Mouse (Mus musculus): ENCODE measurements around the gene Kdm4b.

Gene Kdm4b

GRCm38 (mm10) chr17:56348586-56348985 is 22.7 kb downstream of the Kdm4b start:
- no peak for DNase-seq

DNA sequence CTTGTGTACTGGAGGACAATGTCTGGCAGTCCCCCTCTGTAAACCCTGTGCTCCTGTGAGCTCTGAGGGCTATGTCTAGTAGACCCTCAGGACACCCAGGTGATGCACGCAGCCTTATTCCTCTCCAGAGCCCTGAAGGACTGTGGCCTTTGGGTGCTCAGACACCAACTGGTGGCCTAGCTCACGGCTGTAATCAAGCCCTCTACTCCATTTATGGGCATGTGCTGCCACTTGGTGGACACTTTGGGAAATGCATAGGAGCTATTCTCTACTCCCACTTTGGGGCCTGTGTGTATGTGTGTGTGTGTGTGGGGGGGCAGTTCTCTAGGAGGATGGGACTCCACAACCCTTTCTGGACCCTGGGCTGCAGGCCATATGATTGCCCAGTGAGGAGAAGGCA is 24.8 kb downstream of the Kdm4b start:
- peak; percentile 88 to 92 for DNase-seq

DNA sequence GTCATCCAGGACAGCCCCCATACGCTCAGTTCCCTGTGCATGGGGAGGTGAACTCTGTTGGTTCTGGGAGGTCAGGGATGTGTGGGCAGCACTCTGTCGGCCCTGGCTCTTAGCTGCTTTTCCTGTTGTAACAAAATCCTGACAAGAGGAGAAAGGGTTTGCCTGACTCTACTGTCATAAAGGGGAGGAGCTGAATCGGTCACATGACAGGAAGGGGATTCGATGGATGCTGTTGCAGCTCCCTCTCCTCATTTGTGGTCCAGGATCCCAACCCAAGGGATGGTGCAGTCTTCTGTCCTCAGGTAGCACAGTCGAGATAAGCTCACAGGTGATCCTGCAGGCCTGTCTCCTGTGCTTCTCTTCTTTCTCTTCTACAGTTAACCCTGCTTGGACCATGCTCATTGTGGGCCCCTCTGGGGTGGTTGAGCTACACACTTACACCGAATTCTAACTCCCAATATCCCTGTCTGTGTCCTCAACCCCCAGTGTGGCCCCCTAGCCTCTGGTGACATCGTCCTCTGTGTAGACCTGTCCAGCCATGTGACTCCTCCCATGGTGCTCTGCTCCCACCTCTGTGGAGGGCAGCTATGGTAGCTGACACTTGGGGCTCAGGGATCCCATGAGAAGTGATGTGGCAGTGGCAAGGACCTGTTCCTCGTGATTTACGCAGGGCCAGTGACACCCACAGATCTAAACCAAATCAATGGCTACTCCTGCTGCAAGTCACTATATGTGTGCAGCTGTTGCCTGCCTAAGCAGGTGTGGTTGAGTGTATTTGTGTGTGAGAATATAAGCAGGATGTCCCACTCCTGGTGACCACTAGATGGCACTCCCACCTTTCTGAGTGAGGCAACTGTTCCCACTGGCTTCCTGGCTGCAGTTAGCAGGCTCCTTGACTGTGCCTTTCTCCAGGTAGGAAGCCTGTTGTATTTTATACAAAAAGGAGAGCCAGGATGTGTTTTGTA is 31.3 kb downstream of the Kdm4b start:
- peak; percentile 78 to 83 for DNase-seq

DNA sequence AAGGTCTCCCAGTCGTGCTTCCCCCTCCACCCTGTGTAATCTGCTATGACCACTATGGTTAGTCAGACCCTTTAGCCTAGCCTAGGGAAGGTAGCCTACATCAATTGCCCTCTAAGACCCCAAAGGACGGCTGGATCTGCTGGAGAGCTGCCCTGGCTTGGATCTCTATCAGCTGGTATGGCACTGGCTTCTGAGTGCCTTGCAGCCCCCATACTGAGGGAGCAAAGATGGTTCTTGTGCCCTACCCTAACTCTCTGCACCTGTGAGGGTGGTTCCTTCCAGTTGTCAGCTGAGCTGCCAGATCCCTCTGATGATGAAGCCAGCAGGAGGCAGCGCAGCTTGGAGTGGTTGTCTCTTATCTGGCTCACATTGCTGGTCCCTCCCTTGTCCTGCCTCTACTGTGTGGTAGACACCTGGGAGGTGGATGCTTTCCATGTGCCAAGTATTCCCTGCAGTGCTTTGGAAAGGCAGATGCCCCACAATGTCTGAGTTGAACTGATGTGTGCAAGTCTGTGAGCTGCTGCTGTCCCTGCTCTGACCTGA is 33.4 kb downstream of the Kdm4b start:
- DNase-seq, result no peak

DNA sequence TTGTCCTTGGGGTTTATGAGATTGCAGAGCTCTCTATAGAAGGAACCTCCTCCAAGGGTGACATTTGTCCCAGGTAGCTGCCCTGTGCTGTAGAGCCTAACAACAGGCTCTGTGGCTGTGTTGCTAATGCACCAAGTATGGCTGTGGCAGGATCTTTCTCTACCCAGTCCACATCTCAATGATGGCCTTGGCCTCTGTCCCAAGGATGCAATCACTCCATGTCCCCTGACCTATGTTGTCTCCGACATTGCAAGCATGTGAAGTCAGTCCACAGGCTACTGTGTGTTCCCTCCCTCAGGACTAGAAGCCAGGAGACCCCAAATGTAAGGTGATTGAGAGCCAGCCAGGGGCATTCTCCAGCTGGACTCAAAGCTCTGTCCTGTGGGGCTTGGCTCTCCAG is 34.0 kb downstream of the Kdm4b start:
- no peak for DNase-seq

DNA sequence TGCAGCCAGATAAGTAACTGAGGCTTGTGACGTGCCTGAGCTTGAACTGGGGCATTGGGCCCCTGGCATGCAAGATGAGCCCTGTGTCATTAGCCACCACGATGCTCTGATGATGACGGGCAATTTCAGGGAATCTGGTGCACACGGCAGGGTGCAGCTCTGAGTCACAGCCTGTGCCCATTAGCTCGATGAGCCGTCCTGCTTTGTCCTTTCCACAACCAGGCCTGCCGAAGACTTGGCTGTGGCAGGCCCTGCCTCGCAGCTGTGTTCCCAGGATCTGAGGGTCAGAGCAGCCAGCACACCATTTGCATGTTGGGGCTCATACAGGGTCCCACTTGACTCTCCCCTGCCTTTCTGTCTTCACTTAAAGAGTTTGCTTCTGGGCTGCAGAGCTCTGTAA is 34.6 kb downstream of the Kdm4b start:
- DNase-seq, result peak; percentile 75 to 80

GRCm38 (mm10) chr17:56361542-56361941 is 35.7 kb downstream of the Kdm4b start:
- no peak for DNase-seq

DNA sequence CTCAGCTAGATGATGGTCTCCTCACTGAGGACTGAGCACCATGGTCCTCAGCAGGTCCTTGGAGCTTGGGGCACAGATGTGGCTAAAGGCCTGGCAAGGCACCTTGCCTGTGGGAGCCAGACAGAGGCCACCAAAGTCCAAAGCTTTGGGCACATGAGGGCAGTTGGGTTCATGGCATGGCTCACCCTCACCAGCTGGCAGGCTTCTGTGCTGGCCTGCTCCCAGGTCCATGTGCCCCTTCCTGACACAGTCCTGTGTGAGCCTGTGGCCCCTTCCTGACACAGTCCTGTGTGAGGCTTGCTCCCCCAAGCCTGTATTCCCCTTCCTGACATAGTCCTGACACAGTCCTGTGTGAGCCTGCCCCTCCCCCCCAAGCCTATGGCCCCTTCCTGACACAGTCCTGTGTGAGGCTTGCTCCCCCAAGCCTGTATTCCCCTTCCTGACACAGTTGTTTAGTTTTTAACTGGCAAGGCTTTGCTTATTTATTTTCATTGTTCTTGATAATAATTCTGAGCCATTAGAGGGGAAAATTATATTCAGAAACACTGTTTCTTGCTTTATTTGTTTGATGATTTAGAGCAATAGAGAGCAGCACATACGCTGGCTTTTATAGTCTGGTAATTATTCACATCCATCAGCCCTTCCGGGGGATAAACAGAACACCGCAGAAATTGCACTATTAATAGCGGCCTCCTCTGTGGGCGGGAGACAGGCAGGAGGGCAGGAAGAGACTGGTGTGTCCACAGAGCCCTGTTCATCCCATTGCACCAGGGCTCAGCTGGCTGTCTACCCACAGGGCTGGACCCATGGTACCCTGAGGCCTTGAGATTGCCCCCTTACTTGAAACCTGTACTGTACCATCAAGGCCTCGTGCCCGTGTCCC is 40.2 kb downstream of the Kdm4b start:
- DNase-seq, result no peak

DNA sequence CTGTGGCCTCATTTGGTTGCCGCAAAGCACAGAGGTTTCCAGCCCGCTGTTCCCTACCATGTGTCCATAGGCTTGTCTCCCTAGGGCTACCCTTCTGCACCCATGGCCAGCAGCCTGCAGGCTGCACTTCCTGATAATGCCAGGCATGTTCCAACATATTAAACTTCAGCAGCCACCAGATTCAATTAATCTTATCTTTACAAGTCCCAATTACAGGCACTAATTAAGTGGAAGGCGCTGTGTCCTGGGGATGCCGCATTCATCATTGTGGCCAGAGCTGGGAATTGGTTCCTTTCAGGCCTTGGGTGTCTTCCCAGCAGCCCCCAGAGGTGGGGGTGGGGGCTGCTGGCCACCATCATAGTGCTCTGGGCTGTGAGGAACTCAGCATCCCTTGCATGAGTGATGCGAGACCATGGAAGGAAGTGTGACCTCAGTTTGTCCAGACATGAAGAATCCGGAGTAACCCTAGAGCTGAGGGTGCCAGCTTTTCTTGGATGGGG is 42.5 kb downstream of the Kdm4b start:
- no peak for DNase-seq

DNA sequence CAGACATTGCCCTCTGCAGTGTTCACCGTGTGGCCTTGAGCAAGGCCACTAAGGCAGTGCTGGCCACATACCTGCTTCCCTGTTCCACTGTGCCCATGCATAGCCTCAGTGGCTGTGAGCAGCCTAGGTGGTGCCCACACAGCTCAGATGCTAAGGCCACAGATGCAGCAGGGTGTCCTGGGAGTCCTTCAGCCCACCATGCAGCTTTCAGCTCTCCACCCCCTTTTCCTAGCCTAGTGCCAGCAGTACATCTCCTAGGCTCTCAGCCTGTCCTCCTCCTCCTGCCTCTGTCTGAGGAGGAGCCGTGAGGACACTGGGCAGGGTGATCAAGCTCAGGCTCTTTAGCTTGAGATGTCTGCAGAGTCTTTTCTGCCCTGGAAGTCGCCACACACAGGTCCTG is 44.2 kb downstream of the Kdm4b start:
- DNase-seq, result no peak

- no peak for DNase-seq
Measured at GRCm38 (mm10) chr17:56371029-56371660, 45.3 kb downstream of the Kdm4b start.

DNA sequence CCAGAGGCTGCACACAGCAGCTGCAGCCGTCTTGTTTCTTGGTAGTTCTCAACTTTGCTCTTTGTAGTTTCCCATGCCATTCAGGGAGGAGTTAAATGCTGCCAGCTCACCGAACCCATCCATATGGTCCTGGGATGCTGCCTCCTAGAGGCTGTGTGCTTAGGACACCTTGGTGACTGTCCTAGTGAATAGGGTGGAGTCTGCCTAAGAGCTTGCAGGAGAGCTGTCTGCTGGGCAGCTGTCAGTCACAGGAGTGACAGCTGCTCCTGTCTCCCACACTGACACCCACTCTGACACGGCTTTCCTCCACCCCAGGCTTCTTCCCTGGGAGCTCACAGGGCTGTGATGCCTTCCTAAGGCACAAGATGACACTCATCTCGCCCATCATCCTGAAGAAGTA is 46.2 kb downstream of the Kdm4b start:
- no peak for DNase-seq

- DNase-seq, result no peak
Measured at GRCm38 (mm10) chr17:56373136-56374034, 47.5 kb downstream of the Kdm4b start.

GRCm38 (mm10) chr17:56374851-56375250 is 49.0 kb downstream of the Kdm4b start:
- no peak for DNase-seq

GRCm38 (mm10) chr17:56379281-56379834 is 53.5 kb downstream of the Kdm4b start:
- DNase-seq, result no peak

GRCm38 (mm10) chr17:56380286-56380685 is 54.4 kb downstream of the Kdm4b start:
- peak; percentile 74 for DNase-seq

DNA sequence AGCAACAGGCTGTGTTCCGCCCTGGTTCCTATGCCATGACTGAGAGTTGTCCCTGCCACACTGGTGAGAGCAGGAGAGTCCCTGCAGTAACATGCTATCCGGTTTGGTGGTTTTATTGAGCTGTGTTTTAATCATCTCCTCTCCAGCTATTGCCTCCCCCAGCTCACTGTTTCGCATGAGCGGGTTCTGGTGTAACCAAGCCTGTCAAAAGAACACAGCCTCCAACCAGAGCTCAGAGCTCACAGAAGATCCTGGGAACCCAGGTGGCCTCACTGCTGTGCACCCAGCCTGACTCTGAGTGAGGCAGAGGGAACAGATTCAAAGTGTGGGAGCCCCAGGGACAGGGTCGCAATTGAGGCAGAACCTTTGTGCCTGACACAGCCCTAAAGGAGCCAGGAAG is 55.3 kb downstream of the Kdm4b start:
- DNase-seq, result no peak

- no peak for DNase-seq
Measured at GRCm38 (mm10) chr17:56382997-56383396, 57.1 kb downstream of the Kdm4b start.

DNA sequence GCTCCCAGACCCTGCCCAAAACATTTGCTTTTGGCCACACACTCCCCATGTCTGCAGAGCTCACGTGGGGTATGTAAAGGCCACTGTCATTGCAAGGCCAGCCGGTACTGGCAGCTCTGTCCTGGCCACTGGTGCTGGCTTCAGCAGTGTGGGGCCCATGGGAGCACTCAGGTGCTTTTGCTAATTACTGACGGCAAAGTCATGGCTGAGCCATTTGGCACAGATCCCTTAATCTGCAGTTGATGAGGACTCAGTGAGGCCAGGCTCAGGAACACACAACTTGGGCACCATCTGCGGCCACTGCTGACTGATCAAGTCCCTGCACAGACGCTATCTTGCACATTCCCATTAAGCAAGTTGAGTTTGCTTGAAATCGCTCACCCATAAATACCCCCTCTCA is 59.0 kb downstream of the Kdm4b start:
- no peak for DNase-seq

DNA sequence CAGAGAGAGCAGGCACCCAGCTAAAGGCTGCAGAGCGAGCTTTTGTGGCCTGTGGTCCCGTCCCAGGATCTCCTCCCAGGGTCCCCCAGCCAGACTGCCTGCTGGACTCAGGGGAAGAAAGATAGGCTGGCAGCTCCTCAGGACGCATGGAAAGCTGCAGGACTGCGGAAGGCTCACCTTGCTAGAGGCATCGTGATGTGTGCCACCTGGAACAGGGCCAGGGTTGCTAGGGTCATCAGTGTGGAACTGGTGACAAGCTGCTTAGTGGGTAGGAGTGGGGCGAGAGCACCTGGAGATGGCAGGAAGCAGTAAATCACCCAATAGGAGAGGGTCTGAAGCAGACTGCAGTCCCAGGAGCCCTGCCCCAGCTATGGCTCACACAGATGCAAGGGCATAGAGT is 61.8 kb downstream of the Kdm4b start:
- DNase-seq, result peak; percentile 72 to 78

- DNase-seq, result no peak
Measured at GRCm38 (mm10) chr17:56393238-56393637, 67.4 kb downstream of the Kdm4b start.

Measured in cerebellum, postnatal 36 days (tissue).